In genomic region chr3:96435557-96436091, GRCm38 (mm10) we compare ENCODE assay signal across 8 mouse cellular contexts. TPM values are rescaled to one million over a fixed set of nuclear protein-coding genes. Genes with fewer than 3 reads are reported as not detected.
DNase-seq lines count a peak whose midpoint lies in the region; ATAC-seq and TF ChIP-seq lines count a peak whose summit lies in the region.

No protein-coding gene starts in this region.

- intact Hi-C loops in left cerebral cortex, adult 2 months (cut with DNase I): loop anchor here (2.0 kb wide), 1 partner anchor 155 kb away; no protein-coding TSS in a partner anchor
- intact Hi-C loops in left cerebral cortex, postnatal 4 days (cut with DNase I): no loop called here

- DNase-seq in left cerebral cortex, adult 2 months (ENCODE audit: extremely low spot score in 1 of 2, low spot score in 2 of 2): peak; percentile 35 to 48
- no peak for DNase-seq in left cerebral cortex, postnatal 4 days
- DNase-seq in c-Kit-positive CD71-negative TER-119-negative erythroid progenitor cells, embryonic 14.5 days (ENCODE audit: low read depth): peak; percentile 63
- peak; percentile 64 to 68 for DNase-seq in frontal cortex, postnatal 36 days (ENCODE audit: low spot score in 2 of 2)
- DNase-seq in ovary, postnatal 10 days (ENCODE audit: low spot score): no peak
- DNase-seq in thymus, adult 18-20 months: no peak

- TF ChIP-seq CTCF in left cerebral cortex, adult 2 months (IDR thresholded peaks at IDR 0.05): no peak

- ATAC-seq in limb, embryonic 12.5 days (ENCODE audit: insufficient number of reproducible peaks, insufficient read depth, low FRiP score, low TSS enrichment, low read depth): no peak
- ATAC-seq in neural tube, embryonic 15.5 days (ENCODE audit: low FRiP score): peak; percentile 82

- peaks cover 53% of the 10 kb centered on the region for H3K27me3 ChIP-seq in limb, embryonic 12.5 days
- H3K27me3 ChIP-seq in neural tube, embryonic 15.5 days (replicated peaks): peaks cover 44% of the 10 kb centered on the region

- WGBS in limb, embryonic 12.5 days: under 1% methylated on average over 26 of the region's 26 CpGs
- WGBS in neural tube, embryonic 15.5 days: under 1% methylated on average over 26 of the region's 26 CpGs

- peak overlapping the region; percentile 46 for H3K4me2 ChIP-seq in limb, embryonic 12.5 days
- peak overlapping the region; percentile 47 for H3K4me2 ChIP-seq in neural tube, embryonic 15.5 days

- no peak overlapping the region for H3K27ac ChIP-seq in left cerebral cortex, adult 2 months
- no peak overlapping the region for H3K27ac ChIP-seq in limb, embryonic 12.5 days
- H3K27ac ChIP-seq in neural tube, embryonic 15.5 days (replicated peaks): no peak overlapping the region

- no peak overlapping the region for H3K9ac ChIP-seq in limb, embryonic 12.5 days (replicated peaks)
- H3K9ac ChIP-seq in neural tube, embryonic 15.5 days (replicated peaks): peak overlapping the region; percentile 23; the same call in 1 of the 2 replicates

- peak overlapping the region; percentile 26 for H3K4me3 ChIP-seq in left cerebral cortex, adult 2 months
- H3K4me3 ChIP-seq in limb, embryonic 12.5 days (replicated peaks): peak overlapping the region; percentile 29
- peak overlapping the region; percentile 34 for H3K4me3 ChIP-seq in neural tube, embryonic 15.5 days (replicated peaks)

- no peaks in the 10 kb centered on the region for H3K9me3 ChIP-seq in limb, embryonic 12.5 days
- H3K9me3 ChIP-seq in neural tube, embryonic 15.5 days (replicated peaks): no peaks in the 10 kb centered on the region

- H3K4me1 ChIP-seq in limb, embryonic 12.5 days (replicated peaks): peaks cover 7% of the 10 kb centered on the region; the same call in 1 of the 2 replicates
- H3K4me1 ChIP-seq in neural tube, embryonic 15.5 days: peaks cover 8% of the 10 kb centered on the region; the same call in 1 of the 2 replicates

- no peaks in the 10 kb centered on the region for H3K36me3 ChIP-seq in limb, embryonic 12.5 days
- H3K36me3 ChIP-seq in neural tube, embryonic 15.5 days: no peaks in the 10 kb centered on the region

RNA-seq across cellular contexts. Expression of gene BC107364, which starts 16.5 kb away (rescaled TPM):
- total RNA-seq in left cerebral cortex, adult 2 months (2021): not detected
- total RNA-seq in left cerebral cortex, postnatal 4 days (2021): not detected
- polyA plus RNA-seq in limb, embryonic 12.5 days (2016; fragmentation: Nextera tagmentation; extraction: Ambion mirVana): not detected in 2 replicates
- polyA plus RNA-seq in neural tube, embryonic 15.5 days (2015; fragmentation: Nextera tagmentation; extraction: Ambion mirVana): not detected in 2 replicates

Comparison
In these comparisons a context has a peak if more than half of its experiments do, and no peak if none do; other contexts are left out.
1. DNase-seq: peak in left cerebral cortex, adult 2 months (2 of 2), c-Kit-positive CD71-negative TER-119-negative erythroid progenitor cells, embryonic 14.5 days (single experiment) and frontal cortex, postnatal 36 days (2 of 2); none in left cerebral cortex, postnatal 4 days (single experiment), ovary, postnatal 10 days (single experiment) and thymus, adult 18-20 months (0 of 2).
2. Peak in every context shown above with its lines, with median percentiles within 50 percentile points of each other: H3K4me3 ChIP-seq.